Mouse (Mus musculus) CH12.LX (cell line): ENCODE measurements around the gene Nans. TPM values are rescaled to one million over a fixed set of nuclear protein-coding genes. Genes with fewer than 3 reads are reported as not detected.

Experiments
- DNase-seq: peaks from one replicate; pipeline ENCODE4 v3.0.0-alpha.2; 2013; ENCODE audit errors: extremely low read depth
- H3K27ac ChIP-seq: 2 replicates; pipeline ENCODE4 v1.5.1; 2012; ENCODE audit warnings: low read depth, mild to moderate bottlenecking, control low read depth, moderate library complexity; ENCODE audit not compliant: insufficient read depth
- H3K27me3 ChIP-seq: replicated peaks from 2 replicates; pipeline ENCODE3; 2012; ENCODE audit warnings: inconsistent platforms
- H3K36me3 ChIP-seq, 2 experiments: replicated peaks in 1 of 2; 2 replicates each; pipeline versions ENCODE3 to v1.6.1; 2012; ENCODE audit warnings: inconsistent platforms in 1 of 2, low read length in 1 of 2, mild to moderate bottlenecking in 1 of 2, mixed read lengths in 1 of 2, moderate library complexity in 1 of 2; ENCODE audit not compliant: control insufficient read depth in 1 of 2, insufficient read depth in 1 of 2
- H3K4me1 ChIP-seq, 2 experiments: 2 replicates each; pipeline ENCODE4 v1.6.1; 2012; ENCODE audit warnings: inconsistent platforms in 1 of 2, moderate library complexity in 1 of 2; ENCODE audit not compliant: insufficient read depth in 2 of 2, control insufficient read depth in 1 of 2
- H3K4me2 ChIP-seq: 2 replicates; pipeline ENCODE4 v1.6.1; 2012; ENCODE audit warnings: low read depth, mild to moderate bottlenecking, control low read depth; ENCODE audit not compliant: poor library complexity, insufficient read depth, severe bottlenecking
- H3K4me3 ChIP-seq, 3 experiments: fragments of 150-350 bp in 1 of 3; sonication (generic) in 1 of 3; replicated peaks in 1 of 3; 2 replicates each; pipeline versions ENCODE3 to v1.5.1; 2011 to 2012; ENCODE audit warnings: low read depth in 2 of 3, low read length in 2 of 3, mild to moderate bottlenecking in 2 of 3, moderate library complexity in 2 of 3, control low read depth in 1 of 3, improper control_type of control experiment in 1 of 3, inconsistent platforms in 1 of 3, mixed read lengths in 1 of 3; ENCODE audit not compliant: poor library complexity in 1 of 3
- H3K79me2 ChIP-seq: replicated peaks from 2 replicates; pipeline ENCODE4 v1.6.1; 2012; ENCODE audit warnings: mild to moderate bottlenecking, moderate library complexity; ENCODE audit not compliant: control insufficient read depth, poor library complexity, insufficient read depth, severe bottlenecking; ENCODE audit errors: extremely low read depth
- H3K9ac ChIP-seq: 2 replicates; pipeline ENCODE4 v1.6.1; 2012; ENCODE audit warnings: low read depth, mild to moderate bottlenecking, control low read depth, moderate library complexity; ENCODE audit not compliant: insufficient read depth
- H3K9me3 ChIP-seq: replicated peaks from 2 replicates; pipeline ENCODE3; 2012; ENCODE audit warnings: low read length, inconsistent platforms, mixed read lengths
- CHD1 ChIP-seq: IDR thresholded peaks from 2 replicates; pipeline ENCODE4 v1.6.1; 2012; ENCODE audit warnings: low read depth, low read length, improper control_type of control experiment, inconsistent platforms
- CTCF ChIP-seq, 2 experiments: IDR thresholded peaks in 1 of 2; conservative IDR thresholded peaks in 1 of 2; 2 replicates each; pipeline ENCODE4 v1.5.1; 2011 to 2012; ENCODE audit warnings: low read depth in 2 of 2, low read length in 2 of 2, improper control_type of control experiment in 1 of 2, inconsistent platforms in 1 of 2, mild to moderate bottlenecking in 1 of 2, moderate library complexity in 1 of 2
- E2F4 ChIP-seq: IDR thresholded peaks from 2 replicates; pipeline ENCODE4 v1.6.1; 2011; ENCODE audit warnings: low read depth, low read length, improper control_type of control experiment; ENCODE audit not compliant: insufficient replicate concordance
- ELF1 ChIP-seq: IDR thresholded peaks from 2 replicates; pipeline ENCODE4 v1.6.1; 2014; ENCODE audit warnings: low read depth, mild to moderate bottlenecking, inconsistent platforms, low read length, improper control_type of control experiment
- ETS1 ChIP-seq: conservative IDR thresholded peaks from 2 replicates; pipeline ENCODE4 v1.6.1; 2012; ENCODE audit warnings: low read depth, mild to moderate bottlenecking, inconsistent platforms, low read length, improper control_type of control experiment, moderate library complexity
- GABPA ChIP-seq: IDR thresholded peaks from 2 replicates; pipeline ENCODE4 v1.6.1; 2012; ENCODE audit warnings: low read depth, low read length, improper control_type of control experiment, inconsistent platforms; ENCODE audit not compliant: insufficient replicate concordance
- HCFC1 ChIP-seq: IDR thresholded peaks from 2 replicates; pipeline ENCODE4 v1.6.1; 2012; ENCODE audit warnings: low read depth, mild to moderate bottlenecking, inconsistent platforms, low read length, improper control_type of control experiment
- IRF4 ChIP-seq: IDR thresholded peaks from 2 replicates; pipeline ENCODE4 v1.6.1; 2014; ENCODE audit warnings: low read depth, mild to moderate bottlenecking, inconsistent platforms, low read length, improper control_type of control experiment
- JUN ChIP-seq: IDR thresholded peaks from 2 replicates; pipeline ENCODE4 v1.6.1; 2011; ENCODE audit warnings: low read depth, mild to moderate bottlenecking, low read length, improper control_type of control experiment, moderate library complexity; ENCODE audit not compliant: insufficient read depth
- KAT2A ChIP-seq: IDR thresholded peaks from 2 replicates; pipeline ENCODE4 v1.6.1; 2012; ENCODE audit warnings: low read length, improper control_type of control experiment, inconsistent platforms; ENCODE audit not compliant: insufficient replicate concordance
- MAFK ChIP-seq: IDR thresholded peaks from 2 replicates; pipeline ENCODE4 v1.6.1; 2011; ENCODE audit warnings: low read length, improper control_type of control experiment; ENCODE audit not compliant: insufficient replicate concordance
- MAX ChIP-seq: IDR thresholded peaks from 2 replicates; pipeline ENCODE4 v1.6.1; 2011; ENCODE audit warnings: low read length, improper control_type of control experiment
- MEF2A ChIP-seq: IDR thresholded peaks from 2 replicates; pipeline ENCODE4 v1.6.1; 2014; ENCODE audit warnings: low read depth, mild to moderate bottlenecking, inconsistent platforms, low read length, improper control_type of control experiment, borderline replicate concordance
- MXI1 ChIP-seq: IDR thresholded peaks from 2 replicates; pipeline ENCODE4 v1.6.1; 2011; ENCODE audit warnings: mild to moderate bottlenecking, low read depth, low read length, improper control_type of control experiment
- NELFE ChIP-seq: IDR thresholded peaks from 2 replicates; pipeline ENCODE4 v1.6.1; 2011; ENCODE audit warnings: low read depth, low read length, improper control_type of control experiment
- PAX5 ChIP-seq: IDR thresholded peaks from 2 replicates; pipeline ENCODE4 v1.6.1; 2012; ENCODE audit warnings: low read length, inconsistent platforms, mixed read lengths
- POLR2A ChIP-seq: IDR thresholded peaks from 2 replicates; pipeline ENCODE4 v1.6.1; 2011; ENCODE audit warnings: low read depth, mild to moderate bottlenecking, improper control_type of control experiment, low read length
- POLR2AphosphoS2 ChIP-seq: IDR thresholded peaks from 2 replicates; pipeline ENCODE4 v1.6.1; 2011; ENCODE audit warnings: low read depth, low read length, improper control_type of control experiment
- RAD21 ChIP-seq: IDR thresholded peaks from 2 replicates; pipeline ENCODE4 v1.6.1; 2011; ENCODE audit warnings: low read depth, mild to moderate bottlenecking, low read length, improper control_type of control experiment, moderate library complexity
- SIN3A ChIP-seq: IDR thresholded peaks from 2 replicates; pipeline ENCODE4 v1.6.1; 2012; ENCODE audit warnings: low read length, improper control_type of control experiment, inconsistent platforms
- TCF12 ChIP-seq: IDR thresholded peaks from 2 replicates; pipeline ENCODE4 v1.6.1; 2014; ENCODE audit warnings: low read depth, mild to moderate bottlenecking, inconsistent platforms, low read length, improper control_type of control experiment
- UBTF ChIP-seq: IDR thresholded peaks from 2 replicates; pipeline ENCODE4 v1.6.1; 2012; ENCODE audit warnings: low read depth, mild to moderate bottlenecking, inconsistent platforms, low read length, improper control_type of control experiment, moderate library complexity
- USF1 ChIP-seq: IDR thresholded peaks from 2 replicates; pipeline ENCODE4 v1.6.1; 2014; ENCODE audit warnings: low read depth, mild to moderate bottlenecking, inconsistent platforms, low read length, improper control_type of control experiment
- ZC3H11A ChIP-seq: IDR thresholded peaks from 2 replicates; pipeline ENCODE4 v1.6.1; 2012; ENCODE audit warnings: low read depth, mild to moderate bottlenecking, inconsistent platforms, low read length, improper control_type of control experiment
- ZKSCAN1 ChIP-seq: IDR thresholded peaks from 2 replicates; pipeline ENCODE4 v1.6.1; 2012; ENCODE audit warnings: low read depth, inconsistent platforms, low read length, improper control_type of control experiment, borderline replicate concordance
- ZMIZ1 ChIP-seq: IDR thresholded peaks from 2 replicates; pipeline ENCODE4 v1.6.1; 2012; ENCODE audit warnings: low read depth, mild to moderate bottlenecking, inconsistent platforms, low read length, improper control_type of control experiment
- ZNF384 ChIP-seq: IDR thresholded peaks from 2 replicates; pipeline ENCODE4 v1.6.1; 2012; ENCODE audit warnings: low read depth, low read length, improper control_type of control experiment, inconsistent platforms
- dilution Hi-C: fragments of 300-500 bp; cut with MboI; formaldehyde crosslinking; loops from 2 replicates; pipeline ENCODE4 v1.14.3; 2020; ENCODE audit warnings: low sequenced_read_pairs; ENCODE audit not compliant: extremely low pct_unique_long_range_greater_than_20kb, extremely low pct_ligation_motif_present
- in situ Hi-C: fragments of 300-500 bp; cut with MboI; formaldehyde crosslinking; loops from 3 replicates; pipeline ENCODE4 v1.14.3; 2019; ENCODE audit warnings: low sequenced_read_pairs, low pct_ligation_motif_present, low pct_unique_long_range_greater_than_20kb, mixed read lengths
- polyA plus RNA-seq: library from polyadenylated mRNA; unstranded; fragments of >175 nt; gene quantifications from 2 replicates; pipeline ENCODE4 v1.2.1, GENCODE M21; 2012; ENCODE audit warnings: low read depth; ENCODE audit not compliant: insufficient read length
- total RNA-seq, 2 experiments: library from RNA; depleted of rRNA; stranded (reverse); fragments of 300-350 nt in 1 of 2; fragments of >200 nt in 1 of 2; gene quantifications; 2 replicates each; pipeline ENCODE4 v1.2.3; 2012 to 2014

Gene Nans
- total and polyA plus RNA-seq, 3 experiments = 103 to 150 (median 127) TPM

DNA sequence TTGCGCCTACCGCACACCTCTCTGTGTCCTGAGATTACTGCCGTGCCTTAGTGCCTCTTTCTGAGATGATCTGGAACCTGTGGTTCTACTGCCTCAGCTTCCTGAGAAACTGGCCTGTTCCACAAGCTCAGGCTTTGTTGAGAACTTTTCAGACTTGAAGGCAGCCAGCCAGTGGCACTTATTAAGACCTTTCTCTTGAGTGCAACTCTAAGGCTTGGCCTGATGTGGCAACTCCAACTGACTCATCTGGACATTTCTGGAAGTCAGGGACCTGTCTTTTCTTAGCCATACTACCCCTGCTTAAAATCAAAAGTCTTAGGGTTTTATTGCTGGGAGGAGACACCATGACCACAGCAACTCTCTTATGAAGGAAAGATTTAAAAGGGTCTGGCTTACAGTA is 31.9 kb upstream of the Nans start:
- dilution Hi-C loops = no loop called here
- Histone ChIP-seq H3K36me3 (peaks cover 18 to 66% of the 10 kb centered on the region in 2 experiments), H3K27me3 (no peaks in the 10 kb centered on the region), H3K4me3 (no peak overlapping the region), H3K9me3 (no peaks in the 10 kb centered on the region), H3K79me2 (peaks cover 98% of the 10 kb centered on the region), H3K4me1 (peaks cover 21 to 78% of the 10 kb centered on the region in 2 experiments; a peak in 3 of 4 replicates), H3K4me2 (no peak overlapping the region; the same call in 1 of the 2 replicates), H3K27ac (peak overlapping the region; percentile 46; the same call in 1 of the 2 replicates), H3K9ac (0 out of 2 replicates have a peak overlapping the region, but pooled peaks have one; percentile 5)
- in situ Hi-C loops = no loop called here
- no peak for DNase-seq
- TF ChIP-seq TCF12 (no peak), ETS1 (no peak), PAX5 (no peak), RAD21 (no peak), MEF2A (no peak), JUN (no peak), SIN3A (no peak), ZKSCAN1 (no peak), ZC3H11A (no peak), HCFC1 (no peak), MAFK (no peak), UBTF (no peak), POLR2A (no peak), ZMIZ1 (no peak), ZNF384 (no peak), POLR2AphosphoS2 (no peak), GABPA (no peak), KAT2A (no peak)

DNA sequence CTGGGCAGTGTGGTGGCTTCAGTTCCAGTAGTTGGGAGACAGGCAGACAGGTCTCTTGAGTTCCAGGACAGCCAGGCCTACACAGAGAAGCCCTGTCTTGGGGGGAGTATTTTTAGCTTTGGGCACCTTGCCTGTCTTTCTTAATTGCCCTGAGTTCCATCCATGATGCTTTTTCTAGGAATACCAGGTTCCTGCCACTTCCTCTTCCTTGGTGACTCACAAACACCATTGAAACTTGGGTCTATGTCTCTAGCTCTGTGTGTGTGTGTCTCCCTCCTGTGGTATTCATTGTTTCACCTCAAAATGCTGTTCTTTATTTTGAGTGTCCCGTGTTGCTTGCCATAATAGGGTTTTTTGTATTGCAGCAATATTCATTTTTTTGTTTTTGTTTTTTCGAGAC is 30.6 kb upstream of the Nans start:
- TF ChIP-seq GABPA = no peak
- TF ChIP-seq ZC3H11A = no peak
- TF ChIP-seq PAX5 = no peak
- no peak for TF ChIP-seq USF1
- no peak for TF ChIP-seq UBTF
- TF ChIP-seq ZNF384 = no peak
- no peak for TF ChIP-seq SIN3A
- TF ChIP-seq CTCF (conservative IDR thresholded peaks at IDR 0.05 in 1 of 2, IDR thresholded peaks at IDR 0.05 in 1 of 2; ENCODE audit: low read depth in 2 of 2, low read length in 2 of 2) = peak in 1 of 2 experiments; percentile 29; a peak in 2 of 4 replicates
- TF ChIP-seq ETS1 = no peak
- TF ChIP-seq IRF4 = 0 out of 2 replicates have a peak, but pooled peaks have one; percentile 9
- TF ChIP-seq E2F4 = no peak
- no peak for TF ChIP-seq MEF2A
- peak; percentile 11 for TF ChIP-seq RAD21
- no peak for TF ChIP-seq MXI1
- no peak for TF ChIP-seq MAX
- no peak for TF ChIP-seq ELF1
- no peak for TF ChIP-seq NELFE
- no peak for TF ChIP-seq CHD1
- Histone ChIP-seq H3K79me2 (peaks cover 96% of the 10 kb centered on the region), H3K4me2 (no peak overlapping the region), H3K27me3 (no peaks in the 10 kb centered on the region), H3K36me3 (peaks cover 27 to 78% of the 10 kb centered on the region in 2 experiments), H3K4me3 (no peak overlapping the region), H3K4me1 (peaks cover 19 to 84% of the 10 kb centered on the region in 2 experiments; a peak in 3 of 4 replicates), H3K9ac (no peak overlapping the region), H3K27ac (no peak overlapping the region), H3K9me3 (no peaks in the 10 kb centered on the region)
- DNase-seq = no peak
- dilution Hi-C loops (no loop called here), in situ Hi-C loops (no loop called here)
